Mouse (Mus musculus) CH12.LX (cell line): ENCODE measurements around the gene Ngef.

Experiments used
- CTCF ChIP-seq, 2 experiments: IDR thresholded peaks in 1 of 2; conservative IDR thresholded peaks in 1 of 2; 2 replicates each; pipeline ENCODE4 v1.5.1; 2011 to 2012; ENCODE audit warnings: low read depth in 2 of 2, low read length in 2 of 2, improper control_type of control experiment in 1 of 2, inconsistent platforms in 1 of 2, mild to moderate bottlenecking in 1 of 2, moderate library complexity in 1 of 2
- RAD21 ChIP-seq: IDR thresholded peaks from 2 replicates; pipeline ENCODE4 v1.6.1; 2011; ENCODE audit warnings: low read depth, mild to moderate bottlenecking, low read length, improper control_type of control experiment, moderate library complexity
- USF1 ChIP-seq: IDR thresholded peaks from 2 replicates; pipeline ENCODE4 v1.6.1; 2014; ENCODE audit warnings: low read depth, mild to moderate bottlenecking, inconsistent platforms, low read length, improper control_type of control experiment

DNA sequence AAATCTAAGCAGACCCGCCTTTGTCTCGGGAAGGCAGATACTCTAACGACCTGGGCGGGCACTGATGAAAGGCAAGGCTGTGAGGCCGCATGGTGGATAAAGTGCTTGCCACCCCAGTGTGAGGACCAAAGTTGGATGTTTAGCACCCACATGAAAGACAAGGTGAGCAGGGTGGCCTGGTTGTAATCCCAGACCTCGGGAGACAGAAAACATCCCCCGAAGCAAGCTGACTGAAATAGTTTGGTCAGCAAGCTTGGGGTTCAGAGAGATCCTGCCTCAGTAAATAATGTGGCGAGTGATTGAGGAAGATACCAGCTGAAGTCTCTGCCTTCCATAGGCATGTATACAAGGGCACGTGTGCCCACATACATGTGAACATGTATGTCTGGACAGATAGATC is 106.2 kb downstream of the Ngef start:
- TF ChIP-seq USF1, result no peak
- TF ChIP-seq RAD21, result no peak
- TF ChIP-seq CTCF (conservative IDR thresholded peaks at IDR 0.05 in 1 of 2, IDR thresholded peaks at IDR 0.05 in 1 of 2; ENCODE audit: low read depth in 2 of 2, low read length in 2 of 2), result no peak
